Mouse (Mus musculus) stomach, adult 2 months (tissue): ENCODE data around the gene Olfr1438-ps1. TPM values are rescaled to one million over a fixed set of nuclear protein-coding genes. Genes with fewer than 3 reads are reported as not detected.

ENCODE experiments used
- polyA plus RNA-seq: library from polyadenylated mRNA; depleted of rRNA; stranded (reverse); fragments of >200 nt; gene quantifications from 2 replicates; pipeline ENCODE4 v1.2.3, GENCODE M21; 2012; rRNA removed

The Olfr1438-ps1 gene
- polyA plus RNA-seq = not detected in 2 replicates

DNA sequence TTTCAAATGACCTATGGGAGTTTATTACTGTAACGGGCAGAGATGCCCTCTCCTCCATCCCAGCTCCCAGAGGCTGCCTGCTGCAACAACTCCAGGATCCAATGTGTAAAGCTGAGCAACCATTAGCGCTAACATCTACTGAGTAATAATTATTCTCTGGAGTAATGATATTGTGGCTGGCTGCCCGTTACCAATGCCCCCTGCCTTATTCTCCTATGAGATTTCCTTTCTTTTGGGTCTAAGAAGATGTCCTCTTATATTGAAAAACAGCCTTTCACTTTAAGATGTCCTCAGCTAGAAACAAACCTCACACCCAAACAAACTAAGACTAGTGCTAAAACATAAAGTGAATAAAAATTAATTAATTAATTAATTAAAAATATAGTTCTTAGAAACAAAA lies at the start of gene Olfr1438-ps1:
Gene Olfr1438-ps1, minus strand, starts transcription at position 101 of the 400 bp plus-strand sequence.

DNA sequence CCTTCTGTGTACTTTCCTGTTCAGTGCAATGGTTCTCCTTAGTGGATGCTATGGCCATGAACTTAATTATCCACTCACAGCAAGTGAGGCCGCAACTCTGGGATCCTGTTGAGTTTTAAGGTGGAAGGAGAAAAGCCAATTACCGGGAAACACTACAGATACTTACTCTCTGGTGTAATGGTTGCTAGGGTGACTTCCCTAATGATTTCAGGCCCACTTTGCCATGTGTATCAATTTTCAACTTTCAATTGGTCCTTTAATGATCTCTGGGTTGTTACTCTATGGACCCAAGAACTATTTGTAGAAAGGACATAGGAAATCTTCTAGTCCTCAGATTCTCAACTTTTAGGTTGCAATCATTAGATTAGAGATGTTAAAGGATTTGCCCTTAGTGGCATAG lies 10.7 kb downstream of the Olfr1438-ps1 start, which contains the start of gene Olfr1437:
Gene Olfr1437, minus strand, starts transcription at position 101 of the 400 bp plus-strand sequence.

DNA sequence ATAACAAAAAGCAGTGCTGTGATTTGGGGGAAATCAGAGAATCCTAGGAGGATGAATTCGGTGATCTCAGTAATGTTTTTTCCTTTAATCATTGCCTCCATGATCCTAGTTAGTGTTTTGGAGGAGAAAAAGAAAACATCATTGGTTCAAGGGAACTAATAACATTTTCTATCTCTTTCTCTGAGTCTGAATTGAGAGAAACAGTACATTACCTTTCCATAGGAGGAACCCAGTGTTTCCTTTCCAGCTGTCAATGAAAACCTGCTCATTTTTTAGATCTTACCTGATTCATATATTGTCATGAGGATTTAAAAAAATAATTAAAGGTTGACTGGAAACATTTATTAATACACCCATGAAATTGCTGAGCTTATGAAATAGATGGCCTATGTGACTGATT lies 36.7 kb downstream of the Olfr1438-ps1 start, which contains the start of gene Olfr1436:
Gene Olfr1436, minus strand, starts transcription at position 101 of the 400 bp plus-strand sequence.

DNA sequence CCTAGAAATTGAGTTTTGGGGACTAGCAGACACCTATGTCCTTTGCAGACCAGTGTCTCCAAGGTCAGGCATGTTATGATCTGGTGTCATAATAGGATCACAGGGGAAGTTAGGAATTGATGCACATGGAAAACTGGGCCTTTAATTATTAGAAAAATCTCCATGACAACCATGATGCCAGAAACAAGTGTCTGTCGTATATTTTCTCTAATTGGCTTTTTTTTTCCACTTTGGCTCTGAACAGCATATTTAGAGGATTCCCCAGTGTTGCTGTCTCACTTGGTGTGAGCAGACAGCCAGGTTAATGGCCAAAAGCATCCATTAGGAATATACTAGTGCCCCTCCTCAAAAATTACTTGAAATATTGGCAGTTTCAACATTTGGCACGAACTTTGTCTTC lies 56.2 kb downstream of the Olfr1438-ps1 start, which contains the start of gene Olfr1434:
Gene Olfr1434, plus strand, starts transcription at position 301 of the 400 bp plus-strand sequence.

Other genes with a start within 250 kb of the Olfr1438-ps1 start
- gene Olfr1426, start 243.9 kb downstream of the Olfr1438-ps1 start, polyA plus RNA-seq = not detected in 2 replicates
- gene Olfr1427, start 232.6 kb downstream of the Olfr1438-ps1 start, polyA plus RNA-seq = not detected in 2 replicates
- not detected in 2 replicates for gene Olfr1428, start 220.0 kb downstream of the Olfr1438-ps1 start, polyA plus RNA-seq
- gene Olfr76, start 212.7 kb downstream of the Olfr1438-ps1 start, polyA plus RNA-seq = not detected in 2 replicates
- gene Olfr1555-ps1, start 165.8 kb downstream of the Olfr1438-ps1 start, polyA plus RNA-seq = not detected in 2 replicates
- gene Olfr1431, start 135.3 kb downstream of the Olfr1438-ps1 start, polyA plus RNA-seq = not detected in 2 replicates
- not detected in 2 replicates for gene Olfr1432, start 103.3 kb downstream of the Olfr1438-ps1 start, polyA plus RNA-seq
- gene Olfr262, start 94.3 kb downstream of the Olfr1438-ps1 start, polyA plus RNA-seq = not detected in 2 replicates
- not detected in 2 replicates for gene Olfr235, start 74.9 kb downstream of the Olfr1438-ps1 start, polyA plus RNA-seq
- gene Olfr1434, start 56.1 kb downstream of the Olfr1438-ps1 start, polyA plus RNA-seq = not detected in 2 replicates
- not detected in 2 replicates for gene Olfr1436, start 36.8 kb downstream of the Olfr1438-ps1 start, polyA plus RNA-seq
- gene Olfr1437, start 10.8 kb downstream of the Olfr1438-ps1 start, polyA plus RNA-seq = not detected in 2 replicates
- not detected in 2 replicates for gene Olfr1440, start 51.4 kb upstream of the Olfr1438-ps1 start, polyA plus RNA-seq
- gene Olfr1441, start 81.5 kb upstream of the Olfr1438-ps1 start, polyA plus RNA-seq = not detected in 2 replicates
- gene Pfpl, start 92.0 kb upstream of the Olfr1438-ps1 start, polyA plus RNA-seq = not detected in 2 replicates
- gene Mpeg1, start 124.9 kb upstream of the Olfr1438-ps1 start, polyA plus RNA-seq = 0.64 and 0.75 TPM in 2 replicates
- gene Dtx4, start 165.5 kb upstream of the Olfr1438-ps1 start, polyA plus RNA-seq = 6.6 and 7.1 TPM in 2 replicates
- 0.18 and 0.34 TPM in 2 replicates for gene Fam111a, start 209.8 kb upstream of the Olfr1438-ps1 start, polyA plus RNA-seq